Mouse (Mus musculus) heart, embryonic 14.5 days (tissue): ENCODE results near the gene Terf2. TPM values are rescaled to one million over a fixed set of nuclear protein-coding genes. Genes with fewer than 3 reads are reported as not detected.
A peak's percentile ranks its signal among the peaks of the same experiment; 100 is the strongest.
"Not testable (repeated sequence)": the region's sequence is repeated elsewhere in the genome, so short reads cannot be mapped to it uniquely, and the experiment has no call there.

Experiments
- ATAC-seq: fragments of 200-750 bp; cut with Nextera tagmentation; 2 replicates; pipeline ENCODE4 v1.8.0; 2017; ENCODE audit warnings: low read depth, moderate TSS enrichment; ENCODE audit not compliant: insufficient number of reproducible peaks, insufficient read depth, low FRiP score
- H3K27ac ChIP-seq, 2 experiments: fragments of 200-500 bp in 1 of 2; fragments of 300-500 bp in 1 of 2; sonication (generic) in 1 of 2; replicated peaks in 1 of 2; 2 replicates each; pipeline ENCODE4 v1.5.1; 2012 to 2014; ENCODE audit warnings: low read depth in 2 of 2, low read length in 2 of 2, control low read depth in 1 of 2, mild to moderate bottlenecking in 1 of 2, mixed read lengths in 1 of 2; ENCODE audit not compliant: control insufficient read depth in 1 of 2, insufficient read depth in 1 of 2
- H3K27me3 ChIP-seq: fragments of 300-500 bp; sonication (generic); 2 replicates; pipeline ENCODE4 v1.6.1; 2014; ENCODE audit warnings: mild to moderate bottlenecking, low read length, control low read depth; ENCODE audit not compliant: control insufficient read depth, insufficient read depth
- H3K36me3 ChIP-seq: fragments of 300-500 bp; sonication (generic); 2 replicates; pipeline ENCODE4 v1.6.1; 2014; ENCODE audit warnings: mild to moderate bottlenecking, control low read depth, low read length, mixed read lengths; ENCODE audit not compliant: control insufficient read depth, insufficient read depth
- H3K4me1 ChIP-seq, 2 experiments: fragments of 200-500 bp in 1 of 2; fragments of 300-500 bp in 1 of 2; sonication (generic) in 1 of 2; 2 replicates each; pipeline ENCODE4 v1.6.1; 2012 to 2014; ENCODE audit warnings: low read length in 2 of 2, control low read depth in 1 of 2, mixed read lengths in 1 of 2; ENCODE audit not compliant: control insufficient read depth in 2 of 2, insufficient read depth in 2 of 2
- H3K4me2 ChIP-seq: fragments of 300-500 bp; sonication (generic); 2 replicates; pipeline ENCODE4 v1.6.1; 2014; ENCODE audit warnings: mild to moderate bottlenecking, low read length
- H3K4me3 ChIP-seq, 2 experiments: fragments of 200-500 bp in 1 of 2; fragments of 300-500 bp in 1 of 2; sonication (generic) in 1 of 2; 2 replicates each; pipeline ENCODE4 v1.5.1; 2012 to 2014; ENCODE audit warnings: low read length in 2 of 2, mild to moderate bottlenecking in 2 of 2, control low read depth in 1 of 2, low read depth in 1 of 2, moderate library complexity in 1 of 2; ENCODE audit not compliant: control insufficient read depth in 1 of 2, insufficient read depth in 1 of 2
- H3K9ac ChIP-seq: fragments of 300-500 bp; sonication (generic); 2 replicates; pipeline ENCODE4 v1.6.1; 2014; ENCODE audit warnings: mild to moderate bottlenecking, low read length
- H3K9me3 ChIP-seq: fragments of 300-500 bp; sonication (generic); 2 replicates; pipeline ENCODE4 v1.6.1; 2016; ENCODE audit warnings: low read length, control low read depth; ENCODE audit not compliant: control insufficient read depth
- WGBS: fragments of 180-500 bp; shearing (Covaris S2); extraction: QIAGEN DNeasy Blood & Tissue Kit; methylation state at CpG from one replicate; pipeline ENCODE4 v1.1.7; 2014; 5-methylcytosine and 5-hydroxymethylcytosine counted together
- polyA plus RNA-seq: library from polyadenylated mRNA; unstranded; fragments of >200 nt; fragmentation: Nextera tagmentation; extraction: Ambion mirVana; gene quantifications from 2 replicates; pipeline ENCODE4 v1.2.1, GENCODE M21; 2014

The Terf2 gene
- polyA plus RNA-seq, 1 experiment from 2014 or later: 9.8 TPM

DNA sequence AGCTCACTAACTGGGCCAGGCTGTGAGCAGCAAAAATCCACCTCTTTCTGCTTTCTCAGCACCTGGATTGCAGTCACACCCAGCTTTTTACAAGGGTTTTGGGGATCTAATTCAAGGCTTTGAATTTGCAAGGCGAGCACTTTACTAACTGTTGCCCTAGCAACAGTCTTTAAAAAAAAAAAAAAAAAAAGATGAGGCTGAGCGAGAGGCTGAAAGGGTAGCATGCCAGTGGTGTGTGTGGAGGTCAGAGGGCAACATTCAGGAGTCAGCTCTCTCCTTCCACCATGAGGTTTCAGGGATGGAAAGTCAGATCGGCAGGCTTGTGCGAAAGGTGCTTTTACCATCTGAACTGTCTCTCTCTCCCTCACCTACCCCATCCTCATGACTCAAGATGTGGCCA, 16.9 kb upstream of the Terf2 start:
- Histone ChIP-seq H3K9me3 (no peaks in the 10 kb centered on the region), H3K9ac (no peak overlapping the region), H3K4me1 (peaks cover 7 to 13% of the 10 kb centered on the region in 2 experiments; a peak in 3 of 4 replicates), H3K27me3 (no peaks in the 10 kb centered on the region), H3K27ac (no peak overlapping the region), H3K4me3 (no peak overlapping the region), H3K4me2 (no peak overlapping the region), H3K36me3 (no peaks in the 10 kb centered on the region)
- no peak for ATAC-seq
- WGBS: 82% methylated on average over 4 of the region's 4 CpGs

DNA sequence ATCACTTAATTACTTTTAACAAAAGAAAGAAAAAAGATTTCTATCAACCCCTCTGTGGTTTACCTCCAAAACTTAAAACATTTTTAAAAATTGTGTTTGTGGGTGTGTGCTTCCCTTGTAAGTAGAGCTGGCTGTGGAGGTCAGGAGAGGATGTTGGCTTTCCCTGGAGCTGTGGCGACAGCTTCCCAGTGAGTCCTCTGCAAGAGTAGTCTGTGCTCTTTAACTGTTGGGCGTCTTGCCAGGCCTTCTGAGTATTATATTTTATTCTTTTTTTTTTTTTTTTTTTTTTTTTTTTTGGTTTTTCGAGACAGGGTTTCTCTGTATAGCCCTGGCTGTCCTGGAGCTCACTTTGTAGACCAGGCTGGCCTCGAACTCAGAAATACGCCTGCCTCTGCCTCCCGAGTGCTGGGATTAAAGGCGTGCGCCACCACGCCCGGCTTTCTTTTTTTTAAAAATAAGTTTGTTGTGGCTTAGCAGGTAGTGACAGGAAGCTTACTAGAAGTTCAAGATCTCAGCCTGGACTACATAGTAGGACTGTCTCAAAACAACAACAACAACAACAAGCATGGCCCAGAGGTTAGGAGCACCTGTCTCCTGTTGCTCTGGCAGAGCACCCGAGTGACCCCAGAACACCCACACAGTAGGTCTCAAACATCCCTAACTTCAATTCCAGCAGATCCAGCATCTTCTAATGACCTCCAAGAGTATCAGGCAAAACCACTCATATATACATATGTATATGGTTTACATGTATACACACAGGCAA, 15.2 kb upstream of the Terf2 start:
- Histone ChIP-seq H3K9ac (no peak overlapping the region), H3K9me3 (no peaks in the 10 kb centered on the region), H3K4me3 (no peak overlapping the region), H3K27me3 (no peaks in the 10 kb centered on the region), H3K4me2 (no peak overlapping the region), H3K36me3 (no peaks in the 10 kb centered on the region), H3K27ac (no peak overlapping the region), H3K4me1 (peaks cover 7 to 12% of the 10 kb centered on the region in 2 experiments; a peak in 3 of 4 replicates)
- ATAC-seq: no peak
- WGBS: 80% methylated on average over 9 of the region's 11 CpGs

DNA sequence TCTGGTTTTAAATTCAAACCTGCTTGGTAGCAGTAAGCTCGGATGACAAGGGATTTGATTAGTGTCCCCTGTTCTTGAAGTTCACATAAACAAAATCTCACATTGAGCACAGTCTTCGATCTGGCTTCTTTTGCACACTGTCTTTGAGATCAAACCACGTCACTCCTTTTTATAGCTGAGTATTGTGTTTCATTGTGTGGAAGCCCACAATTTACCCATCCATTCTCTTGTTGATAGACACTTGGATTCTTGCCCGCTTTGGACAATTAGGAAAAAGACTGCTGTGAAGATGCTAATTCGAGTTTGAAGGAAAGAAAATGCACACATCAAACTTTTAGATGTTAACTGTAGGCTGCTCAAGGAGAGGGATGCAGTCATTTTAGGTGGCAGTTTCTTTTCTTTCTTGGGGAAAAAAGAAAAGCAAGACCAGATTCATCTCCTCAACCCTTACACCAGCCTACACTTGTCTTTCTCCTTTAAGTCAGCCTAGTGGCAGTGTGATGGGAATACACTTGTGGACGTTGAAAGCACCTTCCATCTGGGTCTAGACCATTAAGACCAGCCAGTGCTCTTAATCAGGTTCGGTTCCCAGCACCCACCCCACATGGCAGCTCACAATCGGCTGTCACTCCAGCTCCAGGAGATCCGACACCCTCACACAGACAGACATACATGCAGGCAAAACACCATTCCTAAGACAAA, 14.4 kb upstream of the Terf2 start:
- Histone ChIP-seq H3K4me3 (no peak overlapping the region), H3K36me3 (no peaks in the 10 kb centered on the region), H3K27me3 (no peaks in the 10 kb centered on the region), H3K9me3 (no peaks in the 10 kb centered on the region), H3K4me1 (peaks cover 7 to 12% of the 10 kb centered on the region in 2 experiments; a peak in 3 of 4 replicates), H3K9ac (no peak overlapping the region), H3K27ac (no peak overlapping the region), H3K4me2 (no peak overlapping the region)
- 77% methylated on average over 9 of the region's 9 CpGs for WGBS
- no peak for ATAC-seq

DNA sequence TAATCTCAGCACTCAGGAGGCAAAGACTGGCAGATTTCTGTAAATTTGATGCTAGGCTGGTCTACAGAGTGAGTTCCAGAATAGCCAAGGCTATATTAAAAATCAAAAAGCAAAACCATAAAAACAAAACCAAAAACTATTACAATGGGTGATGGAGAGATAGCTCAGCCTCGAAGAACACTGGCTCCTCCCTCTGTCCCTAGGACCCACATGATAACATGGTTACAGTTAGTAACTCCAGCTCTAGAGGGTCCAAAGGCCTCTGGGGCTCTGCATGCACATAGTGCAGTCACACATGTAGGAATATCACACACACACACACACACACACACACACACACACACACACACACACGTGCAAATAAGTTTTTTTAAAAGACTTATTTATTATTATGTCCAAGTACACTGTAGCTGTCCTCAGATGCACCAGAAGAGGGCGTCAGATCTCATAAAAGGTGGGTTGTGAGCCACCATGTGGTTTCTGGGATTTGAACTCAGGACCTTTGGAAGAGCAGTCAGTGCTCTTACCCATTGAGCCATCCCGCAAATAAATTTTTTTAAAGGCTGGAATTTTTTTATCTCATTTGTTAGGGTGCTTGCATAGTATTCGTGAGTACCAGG, 13.6 kb upstream of the Terf2 start:
- H3K9ac ChIP-seq: no peak overlapping the region
- no peak overlapping the region for H3K27ac ChIP-seq
- H3K9me3 ChIP-seq: no peaks in the 10 kb centered on the region
- H3K4me1 ChIP-seq: peaks cover 6 to 9% of the 10 kb centered on the region in 2 experiments; a peak in 3 of 4 replicates
- H3K4me2 ChIP-seq: no peak overlapping the region
- ATAC-seq: no peak
- H3K27me3 ChIP-seq: no peaks in the 10 kb centered on the region
- WGBS: 81% methylated on average over 5 of the region's 5 CpGs
- no peaks in the 10 kb centered on the region for H3K36me3 ChIP-seq
- H3K4me3 ChIP-seq: no peak overlapping the region

DNA sequence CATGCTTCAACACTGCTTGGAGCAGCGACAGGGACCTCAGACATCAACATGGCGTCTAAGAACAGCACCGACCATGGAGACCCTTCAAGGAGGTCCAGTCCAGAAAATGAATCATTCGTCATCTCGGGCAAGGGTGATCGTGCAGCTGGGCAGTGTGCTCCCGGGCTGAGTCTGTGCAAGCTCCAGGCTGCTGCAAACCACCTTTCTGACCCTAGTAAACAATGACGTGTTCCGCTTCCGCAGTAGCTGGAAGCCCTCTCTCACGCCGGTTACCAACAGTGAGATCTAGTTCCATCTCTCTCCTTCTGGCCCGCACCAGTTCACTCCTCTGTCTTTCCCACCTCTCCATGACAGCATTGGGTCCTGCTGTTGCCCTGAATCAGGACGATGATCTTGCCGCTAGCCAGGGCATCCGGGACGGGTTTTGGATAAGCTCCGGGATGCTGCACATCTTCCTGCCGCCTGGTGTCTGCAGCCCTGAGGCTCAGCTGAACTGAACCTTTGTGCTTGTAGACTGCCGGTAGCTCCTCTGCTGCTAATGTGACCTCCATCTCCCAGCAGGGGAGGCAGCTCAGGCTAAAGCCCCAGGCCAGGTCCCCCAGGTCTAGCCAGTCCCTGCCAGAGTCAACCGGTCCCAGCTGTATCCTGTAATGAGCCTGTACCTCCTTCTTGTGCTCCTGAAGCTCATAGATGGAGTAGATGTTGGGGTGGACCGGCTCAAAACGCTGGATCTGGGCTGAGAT, 12.8 kb upstream of the Terf2 start:
- H3K9ac ChIP-seq: no peak overlapping the region
- peaks cover 0 to 1% of the 10 kb centered on the region in 2 experiments; a peak in 1 of 4 replicates for H3K4me1 ChIP-seq
- H3K9me3 ChIP-seq: no peaks in the 10 kb centered on the region
- peak overlapping the region in 1 of 2 experiments; percentile 29; a peak in 2 of 4 replicates for H3K4me3 ChIP-seq
- no peak overlapping the region for H3K27ac ChIP-seq
- H3K4me2 ChIP-seq: peak overlapping the region; percentile 46
- WGBS: 65% methylated on average over 23 of the region's 23 CpGs
- no peaks in the 10 kb centered on the region for H3K27me3 ChIP-seq
- no peaks in the 10 kb centered on the region for H3K36me3 ChIP-seq
- no peak for ATAC-seq

DNA sequence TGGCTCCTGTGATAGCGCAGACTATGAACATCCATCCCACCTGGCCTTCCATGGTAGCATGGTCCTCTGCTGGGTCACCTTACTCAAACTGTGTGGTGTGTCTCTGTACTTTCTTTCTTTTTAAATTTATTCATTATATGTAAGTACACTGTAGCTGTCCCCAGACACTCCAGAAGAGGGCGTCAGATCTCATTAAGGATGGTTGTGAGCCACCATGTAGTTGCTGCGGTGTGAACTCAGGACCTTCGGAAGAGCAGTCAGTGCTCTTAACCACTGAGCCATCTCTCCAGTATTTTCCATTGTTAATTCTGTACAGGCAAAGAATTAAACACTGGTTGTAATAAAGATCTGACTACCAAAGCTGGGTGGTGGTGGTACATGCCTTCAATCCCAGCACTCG, 11.7 kb upstream of the Terf2 start:
- not testable (repeated sequence) for H3K36me3 ChIP-seq, H3K9me3 ChIP-seq, H3K4me1 ChIP-seq, ATAC-seq, H3K9ac ChIP-seq, H3K27me3 ChIP-seq, H3K4me3 ChIP-seq, H3K27ac ChIP-seq, H3K4me2 ChIP-seq
- 89% methylated on average over 5 of the region's 5 CpGs for WGBS

DNA sequence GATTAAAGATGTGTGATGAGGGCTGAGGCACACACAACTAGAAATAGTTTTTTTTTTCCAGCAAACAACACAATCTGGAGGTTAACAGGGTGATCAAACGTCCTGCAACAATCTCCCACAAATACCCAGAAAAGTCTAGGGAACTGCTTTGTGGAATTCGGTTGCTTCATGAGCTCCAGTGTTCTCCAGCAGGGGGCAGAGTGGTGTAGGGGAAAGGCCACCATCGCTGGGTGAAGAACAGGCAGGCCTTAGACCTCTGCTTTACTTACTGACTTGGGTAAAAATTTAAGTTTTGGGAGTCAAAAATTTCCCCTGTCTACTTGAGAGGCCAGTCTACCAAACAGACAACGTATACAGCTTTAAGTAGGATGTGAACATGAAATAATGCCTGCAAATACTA, 8.2 kb upstream of the Terf2 start:
- 10% methylated on average over 4 of the region's 4 CpGs for WGBS
- Histone ChIP-seq H3K27ac (no peak overlapping the region), H3K4me1 (no peaks in the 10 kb centered on the region), H3K36me3 (no peaks in the 10 kb centered on the region), H3K4me3 (no peak overlapping the region), H3K27me3 (no peaks in the 10 kb centered on the region), H3K9me3 (no peaks in the 10 kb centered on the region), H3K4me2 (no peak overlapping the region), H3K9ac (no peak overlapping the region)
- no peak for ATAC-seq
